Mouse (Mus musculus): Measurements from ENCODE around the gene Ccdc146.
"Not testable (repeated sequence)": the region's sequence is repeated elsewhere in the genome, so short reads cannot be mapped to it uniquely, and the experiment has no call there.

- TF ChIP-seq CTCF (conservative IDR thresholded peaks at IDR 0.05; ENCODE audit: low read length); POU5F1 (IDR thresholded peaks at IDR 0.05; ENCODE audit: borderline replicate concordance, low read length); NANOG (IDR thresholded peaks at IDR 0.05; ENCODE audit: borderline replicate concordance, low read length): not testable (repeated sequence)
Measured at GRCm38 (mm10) chr5:21342265-21342664, 82.2 kb downstream of the Ccdc146 start.
